Mouse (Mus musculus): ENCODE measurements around the gene Vinac1.

Vinac1 gene

GRCm38 (mm10) chr2:129047811-129048210 is at the start of gene Vinac1:
Gene Vinac1 (minus strand): TSS chr2:129048172.
- no peak for DNase-seq

GRCm38 (mm10) chr2:129093926-129094724 is 46.2 kb upstream of the Vinac1 start:
- no peak for DNase-seq

GRCm38 (mm10) chr2:129092810-129093209 is 44.8 kb upstream of the Vinac1 start:
- no peak for DNase-seq

- DNase-seq: no peak
Measured at GRCm38 (mm10) chr2:129090370-129090769, 42.4 kb upstream of the Vinac1 start.

- DNase-seq: no peak
Measured at GRCm38 (mm10) chr2:129087520-129087919, 39.5 kb upstream of the Vinac1 start.

- no peak for DNase-seq
Measured at GRCm38 (mm10) chr2:129084959-129085358, 37.0 kb upstream of the Vinac1 start.

- DNase-seq: no peak
Measured at GRCm38 (mm10) chr2:129083514-129083913, 35.5 kb upstream of the Vinac1 start.

- no peak for DNase-seq
Measured at GRCm38 (mm10) chr2:129081097-129081496, 33.1 kb upstream of the Vinac1 start.

GRCm38 (mm10) chr2:129079194-129079593 is 31.2 kb upstream of the Vinac1 start:
- DNase-seq: no peak

- DNase-seq: no peak
Measured at GRCm38 (mm10) chr2:129078313-129078712, 30.3 kb upstream of the Vinac1 start.

GRCm38 (mm10) chr2:129070296-129070695 is 22.3 kb upstream of the Vinac1 start:
- DNase-seq: no peak

GRCm38 (mm10) chr2:129066326-129066725 is 18.4 kb upstream of the Vinac1 start:
- peak; percentile 42 for DNase-seq

- DNase-seq: peak; percentile 77
Measured at GRCm38 (mm10) chr2:129065437-129066282, 17.7 kb upstream of the Vinac1 start, which contains the start of gene Ttl. Gene Ttl (plus strand): TSS chr2:129065942.

- DNase-seq: no peak
Measured at GRCm38 (mm10) chr2:129061456-129062059, 13.6 kb upstream of the Vinac1 start.

- DNase-seq: no peak
Measured at GRCm38 (mm10) chr2:129057920-129058361, 10.0 kb upstream of the Vinac1 start.

GRCm38 (mm10) chr2:129057256-129057655 is 9.3 kb upstream of the Vinac1 start:
- DNase-seq: no peak

GRCm38 (mm10) chr2:129056597-129056996 is 8.6 kb upstream of the Vinac1 start:
- DNase-seq: no peak

GRCm38 (mm10) chr2:129055741-129056140 is 7.8 kb upstream of the Vinac1 start:
- DNase-seq: no peak

- no peak for DNase-seq
Measured at GRCm38 (mm10) chr2:129052451-129052983, 4.5 kb upstream of the Vinac1 start.

- no peak for DNase-seq
Measured at GRCm38 (mm10) chr2:129046846-129047196, 1.2 kb downstream of the Vinac1 start.

- no peak for DNase-seq
Measured at GRCm38 (mm10) chr2:129046172-129046845, 1.7 kb downstream of the Vinac1 start.

GRCm38 (mm10) chr2:129040567-129040966 is 7.4 kb downstream of the Vinac1 start:
- DNase-seq: no peak
